Mouse (Mus musculus): ENCODE data around the gene Osbpl9. TPM values are rescaled to one million over a fixed set of nuclear protein-coding genes. Genes with fewer than 3 reads are reported as not detected.

Gene Osbpl9
- total RNA-seq, 1 experiment from 2014 or later = 144 TPM

- peak; percentile 65 for DNase-seq
Observed at GRCm38 (mm10) chr4:109036327-109036726, 165.7 kb downstream of the Osbpl9 start.

GRCm38 (mm10) chr4:109030266-109030665, 171.8 kb downstream of the Osbpl9 start:
- no peak for DNase-seq

- DNase-seq = no peak
Observed at GRCm38 (mm10) chr4:109029857-109030256, 172.2 kb downstream of the Osbpl9 start.

DNA sequence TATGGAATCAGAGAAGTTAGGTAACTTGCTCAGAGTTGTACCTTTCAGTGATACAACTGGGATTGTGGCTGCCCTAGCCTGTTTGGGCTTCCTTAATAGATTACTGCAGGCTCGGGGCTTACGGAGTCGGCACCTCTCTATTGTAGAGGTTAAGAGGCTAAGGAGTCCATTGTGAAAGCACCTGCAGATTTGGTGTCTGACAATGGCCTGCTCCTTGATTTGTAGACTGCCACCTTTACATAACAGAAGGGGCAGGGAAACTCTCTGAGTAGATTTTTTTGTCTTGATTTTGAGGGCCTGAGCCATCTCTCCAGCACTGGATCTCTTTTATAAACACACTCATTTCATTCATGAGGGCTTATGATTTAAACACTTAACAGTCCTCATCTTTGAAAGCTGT, 175.5 kb downstream of the Osbpl9 start:
- DNase-seq = no peak

- DNase-seq = no peak
Observed at GRCm38 (mm10) chr4:109025061-109025460, 177.0 kb downstream of the Osbpl9 start.

DNA sequence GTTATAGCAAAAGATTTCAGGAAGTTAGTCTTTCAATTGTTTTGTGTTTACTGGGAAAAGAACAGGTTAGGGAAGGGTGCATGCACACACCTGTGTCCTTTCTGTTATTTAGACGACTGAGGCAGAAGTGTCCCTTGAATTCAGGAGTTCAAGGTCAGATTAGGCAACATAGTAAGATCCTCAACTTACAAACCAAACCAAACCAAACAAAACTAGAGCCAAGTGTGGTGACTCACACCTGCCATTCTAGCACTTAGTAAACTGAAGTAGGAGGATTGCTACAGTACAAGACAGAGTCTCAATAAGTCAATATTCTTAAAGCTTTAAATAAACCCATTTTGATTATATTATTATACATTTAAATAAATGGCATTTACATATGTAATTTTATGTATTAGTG, 180.1 kb downstream of the Osbpl9 start:
- DNase-seq = no peak

- no peak for DNase-seq
Observed at GRCm38 (mm10) chr4:109019301-109019700, 182.8 kb downstream of the Osbpl9 start.

- no peak for DNase-seq
Observed at GRCm38 (mm10) chr4:109017441-109017840, 184.6 kb downstream of the Osbpl9 start.

DNA sequence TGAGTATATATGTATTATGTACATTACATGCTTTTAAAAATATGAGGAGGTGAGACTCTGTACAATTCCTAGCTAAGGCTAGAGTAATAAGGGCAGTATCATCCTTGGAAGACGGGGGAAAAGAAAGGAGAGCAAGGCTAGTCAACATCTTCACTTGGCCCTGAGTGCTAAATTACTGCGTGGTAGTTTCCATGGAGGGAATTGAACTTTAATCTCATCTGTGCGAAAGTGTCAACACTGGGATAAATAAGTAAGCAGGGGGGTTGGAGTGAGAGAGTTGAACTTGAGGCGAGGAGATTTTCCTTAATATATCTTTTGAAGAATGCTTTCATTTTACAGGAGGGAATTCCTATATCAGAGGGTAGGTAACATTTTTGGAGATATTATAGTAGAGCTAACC, 188.0 kb downstream of the Osbpl9 start:
- no peak for DNase-seq

Small RNA genes lying within 50 kb of the gene (microRNA-seq; reads per million reads assigned to microRNA genes)
- 0 reads per million in 2 experiments for gene Mir761

Other genes starting within 250 kb of the Osbpl9 start
- gene Nrd1, start 201.6 kb downstream of the Osbpl9 start, total RNA-seq (2021) = 119 and 126 TPM in 2 replicates
- gene Calr4, start 32.2 kb upstream of the Osbpl9 start, total RNA-seq (2021) = 0.57 and 1.5 TPM in 2 replicates
- gene Eps15, start 78.0 kb upstream of the Osbpl9 start, total RNA-seq (2021) = 74.9 and 79.7 TPM in 2 replicates
- gene Ttc39a, start 204.4 kb upstream of the Osbpl9 start, total RNA-seq (2021) = 4.9 and 7.8 TPM in 2 replicates